Mouse (Mus musculus): ENCODE measurements around the gene Ncam1.

GRCm38 (mm10) chr9:49499878-49500277, 298.8 kb downstream of the Ncam1 start:
- TF ChIP-seq POLR2A (IDR thresholded peaks at IDR 0.05; ENCODE audit: control insufficient read depth, extremely low read depth, insufficient read depth, low read length, poor library complexity): no peak
- no peak for TF ChIP-seq CTCF (IDR thresholded peaks at IDR 0.05; ENCODE audit: borderline replicate concordance, control insufficient read depth, extremely low read depth, insufficient read depth, low read length, poor library complexity)

Data from thymus, adult 2 months (tissue).